Mouse (Mus musculus) retina, postnatal 1 day (tissue): ENCODE results near the gene Olfr597.
"Not testable (repeated sequence)": the region's sequence is repeated elsewhere in the genome, so short reads cannot be mapped to it uniquely, and the experiment has no call there.

Experiments used
- DNase-seq: peaks from one replicate; pipeline ENCODE4 v3.0.0-alpha.2; 2012

Gene Olfr597

DNA sequence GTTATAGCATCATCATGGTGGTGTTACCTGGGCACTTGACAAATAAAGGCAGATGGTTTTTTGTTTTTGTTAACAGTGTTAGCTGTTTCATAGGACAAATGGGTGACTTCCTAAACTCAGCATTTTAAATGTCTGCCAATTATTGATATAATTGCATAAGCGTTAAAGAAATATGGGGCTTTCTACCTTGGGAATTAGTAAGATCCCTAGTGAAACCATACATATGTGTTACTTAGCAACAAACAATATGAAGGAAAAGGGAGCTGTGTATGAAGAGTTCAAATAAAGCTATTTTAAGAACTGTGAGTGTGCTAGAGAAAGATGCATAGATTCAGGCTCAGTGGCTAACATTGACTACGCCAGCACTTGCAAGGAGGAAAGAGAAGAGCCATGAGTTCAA lies at the start of gene Olfr597:
Olfr597 (plus strand) TSS at position 301 of the 400 bp plus-strand sequence.
- DNase-seq = not testable (repeated sequence)

DNA sequence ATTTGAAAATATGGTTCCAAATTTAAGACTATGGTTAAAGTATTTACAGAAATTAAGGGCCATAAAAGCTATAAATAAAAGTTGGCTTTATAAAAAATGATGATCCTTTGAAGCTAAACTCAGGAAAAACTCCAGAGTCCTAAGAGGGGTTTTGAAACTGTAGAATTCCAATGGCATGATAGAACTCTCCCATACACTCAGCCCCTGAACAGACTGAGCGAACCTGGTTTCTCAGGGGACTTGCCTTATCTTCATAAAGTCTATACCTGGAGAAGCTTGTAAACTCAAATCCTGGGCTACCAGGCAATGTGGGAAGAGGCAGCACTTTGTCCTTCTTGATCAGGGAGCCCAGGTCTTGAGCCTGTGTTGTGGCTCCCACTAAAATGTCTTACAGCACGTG lies 10.8 kb upstream of the Olfr597 start, which contains the start of gene Olfr596:
Olfr596 (plus strand) TSS at position 301 of the 400 bp plus-strand sequence.
- not testable (repeated sequence) for DNase-seq

DNA sequence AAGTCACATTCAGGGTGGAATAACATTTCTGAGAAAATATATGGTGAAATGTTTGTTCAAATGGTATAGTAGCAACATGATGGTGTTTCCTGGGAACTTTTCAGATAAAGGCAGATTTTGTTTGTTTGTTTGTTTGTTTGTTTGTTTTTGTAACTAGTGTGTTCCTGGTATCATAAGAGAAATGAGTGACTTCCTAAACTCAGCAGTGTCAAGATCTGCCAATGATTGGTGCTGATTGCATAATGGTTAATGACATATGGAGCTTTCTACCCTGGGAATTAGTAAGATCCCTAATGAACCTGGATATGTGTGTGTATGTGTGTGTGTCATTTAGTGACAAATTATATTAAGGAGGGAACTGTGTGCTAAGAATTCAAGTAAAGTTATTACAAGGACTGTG lies 7.2 kb downstream of the Olfr597 start, which contains the start of gene Olfr598:
Olfr598 (plus strand) TSS at position 301 of the 400 bp plus-strand sequence.
- DNase-seq = no peak

DNA sequence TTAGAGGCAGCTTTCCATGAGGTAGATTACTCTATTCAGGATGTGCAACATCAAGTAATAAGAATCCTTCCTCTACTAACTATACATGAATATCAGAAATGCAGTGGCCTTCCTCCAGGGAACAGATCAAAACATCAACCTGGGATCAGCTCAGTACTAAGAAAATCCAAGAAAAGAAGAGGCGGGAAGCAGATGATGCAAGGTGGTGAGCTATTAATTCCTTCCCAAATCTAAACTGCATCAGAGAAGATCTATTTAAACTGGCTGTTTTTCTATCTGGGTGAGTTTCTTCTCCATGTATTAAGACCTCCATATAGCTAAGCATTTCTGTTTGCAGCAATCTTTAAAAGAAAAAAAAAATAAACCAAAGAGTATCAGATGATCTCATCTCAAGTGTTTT lies 19.5 kb downstream of the Olfr597 start, which contains the start of gene Olfr599:
Olfr599 (plus strand) TSS at position 301 of the 400 bp plus-strand sequence.
- DNase-seq = no peak

DNA sequence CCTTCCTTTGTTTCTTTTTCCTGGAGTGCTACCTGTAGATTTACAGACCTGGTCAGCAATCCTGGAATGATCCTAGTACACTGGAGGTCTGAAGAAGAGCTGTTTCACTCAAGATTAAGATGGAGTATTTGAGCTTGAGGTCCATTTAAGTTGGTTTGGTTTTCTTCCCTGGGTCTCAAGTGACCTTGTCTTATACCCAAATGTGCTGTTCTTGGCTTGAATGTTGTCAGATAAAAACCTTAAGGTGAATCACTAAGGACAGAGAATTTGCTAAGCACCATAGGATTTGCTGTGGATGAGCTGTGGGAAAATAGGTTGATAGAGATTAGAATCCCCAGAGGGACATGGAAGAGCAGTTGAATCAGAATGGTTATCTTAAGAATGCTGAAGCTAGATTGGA lies 33.5 kb downstream of the Olfr597 start, which contains the start of gene Olfr600:
Olfr600 (minus strand) TSS at position 101 of the 400 bp plus-strand sequence.
- DNase-seq = no peak

DNA sequence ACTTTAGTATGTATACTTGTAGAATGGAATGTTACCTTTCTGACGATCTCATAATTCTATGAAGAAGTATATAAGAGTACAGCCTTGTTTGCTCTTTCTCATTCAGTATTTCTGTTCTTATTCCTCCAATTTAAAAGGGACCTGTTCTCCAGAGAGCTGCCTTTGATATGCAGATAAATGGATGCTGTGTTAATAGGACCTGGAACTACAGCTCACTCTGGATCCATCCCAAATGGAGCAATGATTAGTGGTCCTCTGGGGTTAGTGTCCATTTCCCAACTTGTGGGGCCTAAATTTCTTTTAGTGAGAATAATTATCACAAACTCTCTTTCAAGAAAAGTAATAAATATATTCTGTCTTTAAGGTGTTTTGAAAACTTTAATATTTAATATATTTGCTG lies 46.4 kb downstream of the Olfr597 start, which contains the start of gene Olfr601:
Olfr601 (minus strand) TSS at position 101 of the 400 bp plus-strand sequence.
- no peak for DNase-seq
